Mouse (Mus musculus) limb, embryonic 13.5 days (tissue): ENCODE measurements at regions not wholly inside any gene's neighbourhood (a gene's known extent, or its start where the extent isn't known, plus 50 kb on each side); places are given as distances from the start of the nearest gene placed in this dataset.

Experiments used
- ATAC-seq: fragments of 200-750 bp; cut with Nextera tagmentation; 2 replicates; pipeline ENCODE4 v1.8.0; 2017; ENCODE audit warnings: low read depth, moderate number of reproducible peaks, moderate TSS enrichment; ENCODE audit not compliant: low FRiP score
- H3K27ac ChIP-seq: fragments of 300-500 bp; sonication (generic); 2 replicates; pipeline ENCODE4 v1.5.1; 2015; ENCODE audit warnings: inconsistent platforms, mild to moderate bottlenecking, moderate library complexity
- H3K27me3 ChIP-seq: fragments of 300-500 bp; sonication (generic); 2 replicates; pipeline ENCODE4 v1.6.1; 2015; ENCODE audit warnings: mild to moderate bottlenecking, inconsistent platforms
- H3K36me3 ChIP-seq: fragments of 300-500 bp; sonication (generic); 2 replicates; pipeline ENCODE4 v1.6.1; 2015; ENCODE audit warnings: inconsistent platforms, mild to moderate bottlenecking, moderate library complexity
- H3K4me1 ChIP-seq: fragments of 300-500 bp; sonication (generic); 2 replicates; pipeline ENCODE4 v1.6.1; 2015; ENCODE audit warnings: inconsistent platforms
- H3K4me2 ChIP-seq: fragments of 300-500 bp; sonication (generic); replicated peaks from 2 replicates; pipeline ENCODE4 v1.6.1; 2015; ENCODE audit warnings: inconsistent platforms, mild to moderate bottlenecking, moderate library complexity
- H3K4me3 ChIP-seq: fragments of 300-500 bp; sonication (generic); 2 replicates; pipeline ENCODE4 v1.5.1; 2015; ENCODE audit warnings: moderate library complexity, mild to moderate bottlenecking, inconsistent platforms
- H3K9ac ChIP-seq: fragments of 300-500 bp; sonication (generic); 2 replicates; pipeline ENCODE4 v1.6.1; 2015; ENCODE audit warnings: mild to moderate bottlenecking, inconsistent platforms
- H3K9me3 ChIP-seq: fragments of 300-500 bp; sonication (generic); 2 replicates; pipeline ENCODE4 v1.6.1; 2016; ENCODE audit warnings: inconsistent platforms
- WGBS: fragments of 180-500 bp; shearing (Covaris S2); methylation state at CpG from one replicate; pipeline ENCODE4 v1.1.7; 2015; 5-methylcytosine and 5-hydroxymethylcytosine counted together

- 79% methylated on average over 9 of the region's 9 CpGs for WGBS
- Histone ChIP-seq H3K27me3 (no peaks in the 10 kb centered on the region), H3K4me2 (no peak overlapping the region), H3K27ac (no peak overlapping the region), H3K36me3 (no peaks in the 10 kb centered on the region), H3K4me3 (no peak overlapping the region), H3K9me3 (no peaks in the 10 kb centered on the region), H3K9ac (no peak overlapping the region), H3K4me1 (no peaks in the 10 kb centered on the region)
- no peak for ATAC-seq
These were observed 119.3 kb downstream of the Ttc8 start for GRCm38 (mm10) chr12:99039497-99040322.

- Histone ChIP-seq H3K4me3 (no peak overlapping the region), H3K36me3 (no peaks in the 10 kb centered on the region), H3K4me2 (no peak overlapping the region), H3K9ac (no peak overlapping the region), H3K27me3 (no peaks in the 10 kb centered on the region), H3K4me1 (no peaks in the 10 kb centered on the region), H3K27ac (no peak overlapping the region), H3K9me3 (no peaks in the 10 kb centered on the region)
- ATAC-seq = no peak
- WGBS = 56% methylated on average over 4 of the region's 4 CpGs
These were observed 121.2 kb downstream of the Ttc8 start for GRCm38 (mm10) chr12:99041606-99042005.

- Histone ChIP-seq H3K27ac (no peak overlapping the region), H3K9ac (no peak overlapping the region), H3K4me3 (no peak overlapping the region), H3K4me1 (no peaks in the 10 kb centered on the region), H3K27me3 (no peaks in the 10 kb centered on the region), H3K4me2 (no peak overlapping the region), H3K9me3 (no peaks in the 10 kb centered on the region), H3K36me3 (no peaks in the 10 kb centered on the region)
- WGBS = 84% methylated on average over 16 of the region's 16 CpGs
- ATAC-seq = no peak
These were observed 122.8 kb downstream of the Ttc8 start for GRCm38 (mm10) chr12:99042918-99043862.

GRCm38 (mm10) chr12:99044477-99044876 lies 124.1 kb downstream of the Ttc8 start:
- Histone ChIP-seq H3K27ac (no peak overlapping the region), H3K36me3 (no peaks in the 10 kb centered on the region), H3K4me2 (no peak overlapping the region), H3K9me3 (no peaks in the 10 kb centered on the region), H3K4me3 (no peak overlapping the region), H3K4me1 (no peaks in the 10 kb centered on the region), H3K9ac (no peak overlapping the region), H3K27me3 (no peaks in the 10 kb centered on the region)
- WGBS = 70% methylated on average over 5 of the region's 5 CpGs
- ATAC-seq = no peak

GRCm38 (mm10) chr12:99050426-99050825 lies 130.1 kb downstream of the Ttc8 start:
- H3K4me2 ChIP-seq = no peak overlapping the region
- H3K9ac ChIP-seq = no peak overlapping the region
- no peaks in the 10 kb centered on the region for H3K4me1 ChIP-seq
- no peak for ATAC-seq
- no peak overlapping the region for H3K4me3 ChIP-seq
- WGBS = 84% methylated on average over 2 of the region's 2 CpGs
- no peaks in the 10 kb centered on the region for H3K9me3 ChIP-seq
- no peaks in the 10 kb centered on the region for H3K27me3 ChIP-seq
- no peak overlapping the region for H3K27ac ChIP-seq
- no peaks in the 10 kb centered on the region for H3K36me3 ChIP-seq

- no peaks in the 10 kb centered on the region for H3K9me3 ChIP-seq
- no peaks in the 10 kb centered on the region for H3K4me1 ChIP-seq
- no peak for ATAC-seq
- no peaks in the 10 kb centered on the region for H3K27me3 ChIP-seq
- no peak overlapping the region for H3K27ac ChIP-seq
- H3K4me3 ChIP-seq = no peak overlapping the region
- no peak overlapping the region for H3K4me2 ChIP-seq
- H3K9ac ChIP-seq = no peak overlapping the region
- no peaks in the 10 kb centered on the region for H3K36me3 ChIP-seq
- WGBS = 85% methylated on average over 7 of the region's 7 CpGs
These were observed 132.2 kb downstream of the Ttc8 start for GRCm38 (mm10) chr12:99052599-99052998.

- H3K4me1 ChIP-seq = no peaks in the 10 kb centered on the region
- no peak overlapping the region for H3K4me3 ChIP-seq
- no peaks in the 10 kb centered on the region for H3K9me3 ChIP-seq
- 86% methylated on average over 2 of the region's 2 CpGs for WGBS
- H3K4me2 ChIP-seq = no peak overlapping the region
- no peak overlapping the region for H3K9ac ChIP-seq
- H3K36me3 ChIP-seq = no peaks in the 10 kb centered on the region
- H3K27ac ChIP-seq = no peak overlapping the region
- no peak for ATAC-seq
- H3K27me3 ChIP-seq = no peaks in the 10 kb centered on the region
These were observed 137.1 kb downstream of the Ttc8 start for GRCm38 (mm10) chr12:99057521-99057920.

GRCm38 (mm10) chr12:99058916-99059315 lies 138.5 kb downstream of the Ttc8 start:
- Histone ChIP-seq H3K27me3 (no peaks in the 10 kb centered on the region), H3K27ac (no peak overlapping the region), H3K4me3 (no peak overlapping the region), H3K9me3 (no peaks in the 10 kb centered on the region), H3K4me1 (no peaks in the 10 kb centered on the region), H3K9ac (no peak overlapping the region), H3K36me3 (no peaks in the 10 kb centered on the region), H3K4me2 (no peak overlapping the region)
- 71% methylated on average over 2 of the region's 2 CpGs for WGBS
- ATAC-seq = no peak

GRCm38 (mm10) chr12:99059491-99059890 lies 139.1 kb downstream of the Ttc8 start:
- Histone ChIP-seq H3K9me3 (no peaks in the 10 kb centered on the region), H3K4me1 (no peaks in the 10 kb centered on the region), H3K4me2 (no peak overlapping the region), H3K9ac (no peak overlapping the region), H3K36me3 (no peaks in the 10 kb centered on the region), H3K27me3 (no peaks in the 10 kb centered on the region), H3K27ac (no peak overlapping the region), H3K4me3 (no peak overlapping the region)
- ATAC-seq = no peak
- WGBS = 91% methylated on average over 4 of the region's 4 CpGs

GRCm38 (mm10) chr12:99060702-99061101 lies 140.3 kb downstream of the Ttc8 start:
- no peaks in the 10 kb centered on the region for H3K27me3 ChIP-seq
- no peak for ATAC-seq
- no peak overlapping the region for H3K4me2 ChIP-seq
- H3K9me3 ChIP-seq = no peaks in the 10 kb centered on the region
- no peak overlapping the region for H3K27ac ChIP-seq
- no peaks in the 10 kb centered on the region for H3K36me3 ChIP-seq
- no peak overlapping the region for H3K4me3 ChIP-seq
- no peaks in the 10 kb centered on the region for H3K4me1 ChIP-seq
- H3K9ac ChIP-seq = no peak overlapping the region
- 49% methylated on average over 2 of the region's 2 CpGs for WGBS

- no peaks in the 10 kb centered on the region for H3K9me3 ChIP-seq
- H3K27me3 ChIP-seq = no peaks in the 10 kb centered on the region
- 56% methylated on average over 3 of the region's 3 CpGs for WGBS
- H3K9ac ChIP-seq = no peak overlapping the region
- no peak overlapping the region for H3K27ac ChIP-seq
- no peak for ATAC-seq
- no peaks in the 10 kb centered on the region for H3K4me1 ChIP-seq
- no peak overlapping the region for H3K4me3 ChIP-seq
- H3K36me3 ChIP-seq = no peaks in the 10 kb centered on the region
- H3K4me2 ChIP-seq = no peak overlapping the region
These were observed 143.1 kb downstream of the Ttc8 start for GRCm38 (mm10) chr12:99063441-99063840.

- ATAC-seq = no peak
- no peak overlapping the region for H3K27ac ChIP-seq
- H3K4me3 ChIP-seq = no peak overlapping the region
- H3K9ac ChIP-seq = no peak overlapping the region
- 79% methylated on average over 8 of the region's 8 CpGs for WGBS
- no peaks in the 10 kb centered on the region for H3K27me3 ChIP-seq
- H3K4me2 ChIP-seq = no peak overlapping the region
- H3K4me1 ChIP-seq = no peaks in the 10 kb centered on the region
- H3K36me3 ChIP-seq = no peaks in the 10 kb centered on the region
- no peaks in the 10 kb centered on the region for H3K9me3 ChIP-seq
These were observed 143.5 kb downstream of the Ttc8 start for GRCm38 (mm10) chr12:99063885-99064284.
